Mouse (Mus musculus) midbrain, embryonic 12.5 days (tissue): ENCODE data around the gene Msh5. TPM values are rescaled to one million over a fixed set of nuclear protein-coding genes. Genes with fewer than 3 reads are reported as not detected.

Experiments used
- ATAC-seq: fragments of 200-750 bp; cut with Nextera tagmentation; 2 replicates; pipeline ENCODE4 v1.8.0; 2017; ENCODE audit warnings: low read depth, moderate TSS enrichment, moderate library complexity; ENCODE audit not compliant: low FRiP score
- H3K27ac ChIP-seq: fragments of 300-500 bp; sonication (generic); replicated peaks from 2 replicates; pipeline ENCODE4 v1.5.1; 2016; ENCODE audit warnings: mild to moderate bottlenecking
- H3K27me3 ChIP-seq: fragments of 300-500 bp; sonication (generic); 2 replicates; pipeline ENCODE4 v1.6.1; 2016; ENCODE audit warnings: mild to moderate bottlenecking
- H3K36me3 ChIP-seq: fragments of 300-500 bp; sonication (generic); 2 replicates; pipeline ENCODE4 v1.6.1; 2016
- H3K4me1 ChIP-seq: fragments of 300-500 bp; sonication (generic); 2 replicates; pipeline ENCODE4 v1.6.1; 2016
- H3K4me2 ChIP-seq: fragments of 300-500 bp; sonication (generic); replicated peaks from 2 replicates; pipeline ENCODE4 v1.6.1; 2016; ENCODE audit warnings: mild to moderate bottlenecking, moderate library complexity
- H3K4me3 ChIP-seq: fragments of 300-500 bp; sonication (generic); 2 replicates; pipeline ENCODE4 v1.5.1; 2016; ENCODE audit warnings: mild to moderate bottlenecking
- H3K9ac ChIP-seq: fragments of 300-500 bp; sonication (generic); replicated peaks from 2 replicates; pipeline ENCODE4 v1.6.1; 2016; ENCODE audit warnings: mild to moderate bottlenecking, moderate library complexity
- H3K9me3 ChIP-seq: fragments of 300-500 bp; sonication (generic); 2 replicates; pipeline ENCODE4 v1.6.1; 2016; ENCODE audit warnings: mild to moderate bottlenecking
- WGBS: fragments of 180-500 bp; shearing (Covaris S2); methylation state at CpG from one replicate; pipeline ENCODE4 v1.1.7; 2016; 5-methylcytosine and 5-hydroxymethylcytosine counted together
- polyA plus RNA-seq: library from polyadenylated mRNA; unstranded; fragments of >200 nt; fragmentation: Nextera tagmentation; extraction: Ambion mirVana; gene quantifications from 2 replicates; pipeline ENCODE4 v1.2.1, GENCODE M21; 2016

The Msh5 gene
- polyA plus RNA-seq, 1 experiment from 2014 or later: 7.6 TPM

DNA sequence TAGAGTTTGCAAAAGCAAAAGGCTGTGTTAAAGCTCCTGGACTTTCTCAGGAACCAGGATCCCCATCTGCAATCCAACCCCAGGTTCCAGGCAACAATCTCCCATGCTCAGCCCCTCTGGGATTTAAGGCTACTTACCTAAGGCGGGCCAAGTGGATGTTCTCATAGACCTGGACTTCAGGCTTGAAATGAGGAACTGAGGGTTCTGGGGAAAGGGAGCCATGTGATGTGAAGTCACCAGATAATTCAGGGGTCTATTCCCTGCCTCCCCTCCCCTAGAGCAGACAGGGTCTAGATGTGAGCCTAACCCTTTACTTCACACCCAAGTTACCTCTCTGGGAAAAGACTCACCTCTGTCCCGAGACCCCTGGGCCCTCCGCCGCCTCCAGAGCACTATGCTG is 34.2 kb upstream of the Msh5 start:
- H3K36me3 ChIP-seq: no peaks in the 10 kb centered on the region
- peaks cover 11% of the 10 kb centered on the region for H3K27me3 ChIP-seq
- no peak overlapping the region for H3K9ac ChIP-seq
- ATAC-seq: no peak
- peaks cover 18% of the 10 kb centered on the region for H3K4me1 ChIP-seq
- no peak overlapping the region for H3K4me3 ChIP-seq
- H3K9me3 ChIP-seq: no peaks in the 10 kb centered on the region
- WGBS: 90% methylated on average over 4 of the region's 4 CpGs
- H3K4me2 ChIP-seq: no peak overlapping the region
- H3K27ac ChIP-seq: no peak overlapping the region

DNA sequence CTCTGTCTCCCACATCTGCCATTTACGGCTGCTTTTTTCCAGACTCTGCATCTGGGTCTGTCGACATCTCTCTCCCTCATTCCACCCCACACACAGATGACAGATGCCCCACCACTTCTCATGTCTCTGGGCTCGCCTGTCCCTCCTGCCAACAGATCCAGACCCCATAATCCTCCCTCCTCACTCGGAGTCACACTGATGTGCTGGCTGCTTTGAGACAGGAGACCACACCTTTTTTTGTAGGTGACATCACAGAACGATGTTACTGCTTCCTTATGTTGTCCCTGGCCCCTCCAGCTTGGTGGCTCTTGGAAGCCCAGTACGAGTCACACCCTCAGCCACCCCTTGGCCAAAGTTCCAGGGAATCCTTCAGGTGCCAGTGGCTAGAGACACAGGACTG is 33.7 kb upstream of the Msh5 start:
- peaks cover 11% of the 10 kb centered on the region for H3K27me3 ChIP-seq
- H3K4me2 ChIP-seq: no peak overlapping the region
- H3K36me3 ChIP-seq: no peaks in the 10 kb centered on the region
- H3K9me3 ChIP-seq: no peaks in the 10 kb centered on the region
- H3K9ac ChIP-seq: no peak overlapping the region
- H3K4me3 ChIP-seq: no peak overlapping the region
- H3K27ac ChIP-seq: no peak overlapping the region
- ATAC-seq: no peak
- WGBS: 64% methylated on average over 6 of the region's 6 CpGs
- peaks cover 18% of the 10 kb centered on the region for H3K4me1 ChIP-seq

DNA sequence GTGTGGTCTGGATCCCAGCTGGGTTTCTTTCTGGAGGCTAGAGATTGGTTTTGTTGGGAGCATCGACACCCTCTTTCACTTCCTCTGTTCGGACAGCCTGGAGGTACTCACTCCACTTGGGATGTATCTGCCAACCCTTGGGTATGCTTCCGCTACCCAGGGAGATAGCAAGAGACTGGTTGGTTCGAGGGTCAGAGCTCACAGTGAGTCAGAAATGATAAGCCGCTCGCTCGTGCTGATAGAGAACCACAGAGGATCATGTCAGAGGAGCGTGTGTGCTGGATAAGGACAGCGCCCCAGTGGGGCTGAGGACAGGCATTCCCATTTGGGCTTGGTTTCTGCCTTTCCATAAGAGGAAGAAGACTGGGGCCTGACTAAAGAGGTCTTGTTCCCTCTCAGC is 33.2 kb upstream of the Msh5 start:
- Histone ChIP-seq H3K9me3 (no peaks in the 10 kb centered on the region), H3K27ac (no peak overlapping the region), H3K27me3 (peaks cover 11% of the 10 kb centered on the region), H3K4me1 (peaks cover 18% of the 10 kb centered on the region), H3K4me3 (no peak overlapping the region), H3K36me3 (no peaks in the 10 kb centered on the region), H3K4me2 (no peak overlapping the region), H3K9ac (no peak overlapping the region)
- WGBS: 74% methylated on average over 9 of the region's 9 CpGs
- no peak for ATAC-seq

DNA sequence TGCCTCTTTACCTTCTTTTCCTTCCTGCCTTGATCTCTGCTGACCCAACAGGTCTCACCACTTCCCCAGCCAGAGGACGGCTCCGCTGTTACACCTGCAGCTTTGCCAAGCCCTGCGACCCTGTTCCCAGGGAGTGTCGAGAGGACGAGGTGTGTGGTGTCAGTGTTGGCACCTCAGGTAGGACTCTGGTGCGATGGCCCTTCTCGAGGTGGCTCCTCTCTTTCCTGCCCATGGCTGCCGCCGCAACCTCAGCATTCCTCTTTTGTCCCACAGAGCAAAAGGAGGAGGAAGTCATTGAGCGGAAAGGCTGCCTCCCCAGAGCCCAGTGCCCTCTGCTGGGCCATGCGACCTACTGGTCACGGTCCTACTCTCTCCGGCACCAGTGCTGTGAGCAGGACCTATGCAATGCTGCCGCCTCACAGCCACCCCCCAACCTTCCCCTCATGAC is 31.3 kb upstream of the Msh5 start, which contains the start of gene Ly6g6d:
Gene Ly6g6d (minus strand): TSS at position 280 of the 448 bp plus-strand sequence.
- Histone ChIP-seq H3K4me2 (peak within 1 kb of the TSS; percentile 42), H3K27ac (no peak within 1 kb of the TSS; the same call in 1 of the 2 replicates), H3K9me3 (no peaks in the 10 kb centered on the region), H3K36me3 (no peaks in the 10 kb centered on the region), H3K9ac (0 out of 2 replicates have a peak within 1 kb of the TSS, but pooled peaks have one; percentile 25), H3K27me3 (peaks cover 11% of the 10 kb centered on the region), H3K4me3 (peak within 1 kb of the TSS; percentile 17), H3K4me1 (peaks cover 18% of the 10 kb centered on the region)
- 9% methylated on average over 14 of the region's 14 CpGs for WGBS
- ATAC-seq: peak; percentile 44; the same call in 1 of the 2 replicates

DNA sequence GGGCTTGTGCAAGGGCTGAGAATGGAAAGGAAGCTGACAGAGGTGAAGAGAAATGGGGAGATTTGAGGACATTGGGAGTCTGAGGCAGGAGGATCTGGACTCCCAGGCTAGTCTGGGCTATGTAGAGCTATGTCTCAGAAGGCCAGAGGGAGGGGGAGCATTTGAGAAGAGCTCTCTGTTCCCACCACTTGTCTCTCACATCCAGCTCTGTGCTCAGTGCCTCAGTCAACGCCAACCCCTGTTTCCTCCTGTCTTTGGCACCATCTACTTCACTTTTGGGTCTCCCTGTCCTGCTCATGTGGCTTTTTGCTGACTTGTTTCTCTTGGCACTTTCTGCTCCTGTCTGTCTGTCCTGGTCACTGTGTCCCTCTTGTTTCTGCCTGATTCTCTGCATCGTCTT is 30.7 kb upstream of the Msh5 start:
- ATAC-seq: no peak
- peaks cover 11% of the 10 kb centered on the region for H3K27me3 ChIP-seq
- peak overlapping the region; percentile 42 for H3K4me2 ChIP-seq
- H3K4me1 ChIP-seq: peaks cover 18% of the 10 kb centered on the region
- H3K27ac ChIP-seq: no peak overlapping the region
- 49% methylated on average over 2 of the region's 2 CpGs for WGBS
- H3K4me3 ChIP-seq: 0 out of 2 replicates have a peak overlapping the region, but pooled peaks have one; percentile 17
- H3K9me3 ChIP-seq: no peaks in the 10 kb centered on the region
- H3K36me3 ChIP-seq: no peaks in the 10 kb centered on the region
- H3K9ac ChIP-seq: 0 out of 2 replicates have a peak overlapping the region, but pooled peaks have one; percentile 25

DNA sequence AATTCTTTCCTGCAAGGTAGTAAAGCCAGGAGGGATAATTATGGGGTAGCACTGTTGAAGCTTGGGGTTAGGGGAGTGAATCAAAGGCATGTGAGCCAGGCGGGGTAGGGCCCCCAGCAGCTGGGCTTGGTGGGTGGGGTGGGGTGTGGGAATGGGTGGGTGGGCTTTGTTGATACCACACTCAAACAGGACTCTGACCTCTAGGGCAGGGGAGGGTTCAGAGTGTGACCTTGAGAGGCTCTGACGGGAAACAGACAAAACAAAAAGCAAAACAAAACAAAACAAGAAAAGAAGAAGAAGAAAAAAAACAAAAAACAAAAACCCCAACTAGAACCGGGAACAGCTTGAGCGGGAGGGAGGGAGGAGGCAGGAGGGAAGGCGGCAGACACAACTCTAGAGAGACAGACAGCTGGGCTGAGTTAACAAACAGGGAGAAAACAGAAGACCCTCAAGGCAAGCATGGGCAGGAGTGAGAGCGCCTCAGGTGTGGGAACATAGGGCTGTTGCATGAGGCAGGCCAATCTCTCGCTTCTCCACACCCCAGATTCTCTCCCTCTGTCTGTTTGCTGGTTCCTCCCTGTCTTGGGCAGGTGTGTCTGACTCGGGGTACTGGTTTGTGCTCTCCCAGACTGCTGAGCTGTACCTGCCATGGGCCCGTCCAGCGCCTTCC is 30.1 kb upstream of the Msh5 start, which contains the start of gene Ly6g6e:
Gene Ly6g6e (plus strand): TSS at position 396 of the 670 bp plus-strand sequence.
- 26% methylated on average over 10 of the region's 10 CpGs for WGBS
- H3K4me1 ChIP-seq: peaks cover 18% of the 10 kb centered on the region
- H3K27me3 ChIP-seq: peaks cover 11% of the 10 kb centered on the region
- H3K4me3 ChIP-seq: peak within 1 kb of the TSS; percentile 17
- H3K27ac ChIP-seq: no peak within 1 kb of the TSS; the same call in 1 of the 2 replicates
- no peaks in the 10 kb centered on the region for H3K36me3 ChIP-seq
- no peak for ATAC-seq
- peak within 1 kb of the TSS; percentile 42 for H3K4me2 ChIP-seq
- no peaks in the 10 kb centered on the region for H3K9me3 ChIP-seq
- H3K9ac ChIP-seq: 0 out of 2 replicates have a peak within 1 kb of the TSS, but pooled peaks have one; percentile 25

DNA sequence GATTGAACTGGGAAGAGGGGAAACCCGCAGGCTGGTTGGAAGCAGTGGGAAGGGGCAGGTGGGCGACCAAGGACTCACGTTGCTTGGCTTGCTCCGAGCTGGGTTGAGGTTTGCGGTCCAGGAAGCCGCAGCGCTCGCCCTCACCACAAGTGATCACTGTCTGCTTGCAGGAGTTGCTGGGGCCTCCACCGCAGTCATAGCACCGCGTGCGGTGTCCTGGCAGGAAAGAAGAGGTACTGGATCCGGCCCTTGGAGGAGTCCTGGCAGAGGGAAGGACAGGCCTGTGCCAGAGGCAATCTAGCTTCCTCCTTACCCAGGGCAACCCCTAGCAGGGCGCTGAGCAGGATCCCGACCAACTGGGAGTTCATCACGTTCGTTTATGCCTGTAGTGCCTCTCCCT is 27.6 kb upstream of the Msh5 start:
- ATAC-seq: no peak
- H3K4me1 ChIP-seq: peaks cover 18% of the 10 kb centered on the region
- H3K4me3 ChIP-seq: no peak overlapping the region
- no peaks in the 10 kb centered on the region for H3K36me3 ChIP-seq
- H3K27ac ChIP-seq: no peak overlapping the region
- peaks cover 7% of the 10 kb centered on the region; the same call in 1 of the 2 replicates for H3K27me3 ChIP-seq
- WGBS: 55% methylated on average over 17 of the region's 17 CpGs
- H3K4me2 ChIP-seq: no peak overlapping the region
- no peaks in the 10 kb centered on the region for H3K9me3 ChIP-seq
- no peak overlapping the region for H3K9ac ChIP-seq

DNA sequence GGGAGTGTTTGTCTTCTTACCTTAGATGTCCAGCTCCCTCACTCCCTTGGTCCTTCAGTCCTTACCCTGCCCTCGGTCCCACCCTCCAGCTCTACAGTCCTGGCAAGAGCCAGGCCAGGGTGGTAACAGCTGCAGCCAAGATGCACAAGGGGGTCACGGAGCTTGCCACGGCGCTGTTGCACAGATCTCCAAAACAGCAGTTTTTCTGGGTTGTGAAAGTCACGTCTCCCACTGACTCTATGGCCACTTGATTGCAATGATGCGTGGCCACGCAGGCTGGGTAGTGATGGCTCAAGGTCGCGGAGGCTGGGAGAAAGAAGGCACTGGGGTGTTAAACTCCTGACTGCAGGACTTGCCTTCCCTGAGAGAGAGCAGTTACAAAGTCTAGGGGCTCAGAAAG is 24.9 kb upstream of the Msh5 start:
- H3K36me3 ChIP-seq: no peaks in the 10 kb centered on the region
- H3K27ac ChIP-seq: no peak overlapping the region
- H3K9me3 ChIP-seq: no peaks in the 10 kb centered on the region
- no peak for ATAC-seq
- peaks cover 2% of the 10 kb centered on the region for H3K4me1 ChIP-seq
- WGBS: 84% methylated on average over 9 of the region's 9 CpGs
- H3K27me3 ChIP-seq: peaks cover 12% of the 10 kb centered on the region
- no peak overlapping the region for H3K9ac ChIP-seq
- no peak overlapping the region for H3K4me3 ChIP-seq
- H3K4me2 ChIP-seq: no peak overlapping the region

DNA sequence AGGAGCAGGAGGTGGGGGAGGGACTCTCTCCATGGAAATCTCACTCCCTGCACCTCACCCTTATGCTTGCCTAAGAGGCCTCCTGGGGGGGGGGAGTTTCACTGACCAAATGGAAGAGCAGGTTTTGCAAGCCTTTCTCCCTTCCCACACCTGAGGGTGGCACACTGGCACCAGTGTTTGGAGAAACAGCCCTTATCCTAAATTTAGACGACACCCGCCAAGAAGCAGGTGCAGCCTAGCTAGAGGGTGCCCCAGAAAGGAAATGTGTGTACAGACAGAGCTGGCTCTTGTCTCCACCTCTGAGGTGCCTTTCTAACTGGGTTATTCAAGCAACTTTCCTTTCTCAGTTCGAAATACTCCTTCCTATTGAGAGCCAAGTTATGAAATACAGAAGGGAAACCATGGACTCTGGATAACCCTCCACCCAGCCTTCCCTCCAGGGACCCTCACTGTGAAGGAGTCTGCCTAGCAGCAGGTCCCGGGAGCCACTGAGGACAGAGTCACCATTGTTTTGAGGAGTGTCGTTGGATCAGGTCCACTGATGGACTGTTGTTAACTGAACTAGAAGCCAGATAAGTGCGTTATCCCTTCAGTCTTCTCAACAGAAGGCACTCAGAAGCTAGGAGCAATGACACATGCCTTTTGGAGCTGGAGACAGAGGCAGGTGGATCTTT is 24.1 kb upstream of the Msh5 start:
- Histone ChIP-seq H3K36me3 (no peaks in the 10 kb centered on the region), H3K4me2 (no peak overlapping the region), H3K9ac (no peak overlapping the region), H3K4me1 (peaks cover 4% of the 10 kb centered on the region), H3K27me3 (peaks cover 19% of the 10 kb centered on the region), H3K27ac (no peak overlapping the region), H3K4me3 (no peak overlapping the region), H3K9me3 (no peaks in the 10 kb centered on the region)
- WGBS: 67% methylated on average over 6 of the region's 6 CpGs
- no peak for ATAC-seq

DNA sequence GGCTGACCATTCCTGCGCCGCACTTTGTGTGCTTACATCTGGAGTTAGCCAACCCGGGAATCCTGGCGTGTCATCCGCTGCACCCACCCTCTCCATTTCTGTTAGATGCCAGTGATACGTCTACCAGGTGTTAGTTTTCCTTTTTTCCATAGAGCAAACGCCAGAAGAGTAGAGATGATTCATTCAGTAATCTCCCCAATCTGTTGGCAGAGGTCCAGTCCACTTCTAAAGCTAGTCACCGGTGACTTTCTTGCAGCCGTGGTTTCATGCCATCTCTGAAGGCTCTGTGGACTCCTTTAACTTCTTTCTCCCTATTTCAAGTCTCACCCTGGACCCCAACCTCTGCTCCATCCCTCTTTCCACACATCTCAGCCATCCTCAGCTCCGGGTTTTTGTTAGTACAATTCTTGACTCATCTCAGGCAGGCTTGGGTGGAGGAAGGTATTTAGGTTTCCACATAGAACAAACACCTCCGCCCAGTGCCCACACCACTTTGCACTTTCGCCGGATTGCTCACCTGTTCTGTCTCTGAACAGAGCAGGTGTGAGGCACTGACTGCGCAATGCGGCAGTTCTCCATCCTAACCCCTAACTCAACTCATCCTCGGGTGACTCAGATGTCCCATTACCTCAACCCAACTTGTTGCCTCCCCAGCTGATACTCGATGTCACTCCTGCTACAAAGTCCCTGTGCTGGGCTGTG is 21.8 kb upstream of the Msh5 start:
- H3K27me3 ChIP-seq: peaks cover 43% of the 10 kb centered on the region
- WGBS: 85% methylated on average over 17 of the region's 17 CpGs
- ATAC-seq: no peak

DNA sequence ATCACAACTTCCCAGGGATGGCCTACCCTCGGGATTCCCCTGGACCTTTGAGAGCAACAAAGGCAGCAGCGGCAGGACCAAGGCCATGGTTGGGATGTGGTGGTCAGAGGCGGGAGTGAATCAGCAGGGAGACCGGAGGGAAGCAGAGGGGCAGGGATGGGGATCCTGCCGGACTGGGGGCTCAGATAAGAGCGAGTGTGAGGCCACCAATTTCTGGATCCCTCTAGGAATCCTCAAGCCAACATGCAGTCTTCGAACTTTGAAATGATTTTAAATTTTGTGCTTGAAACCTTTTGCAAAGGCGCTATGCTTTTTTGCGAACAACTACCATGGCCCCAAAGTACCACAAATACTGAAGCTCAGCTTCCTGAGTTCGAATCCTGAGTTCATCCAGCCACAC is 19.5 kb upstream of the Msh5 start, which contains the start of gene Mpig6b:
Gene Mpig6b (minus strand): TSS at position 101 of the 400 bp plus-strand sequence.
- Histone ChIP-seq H3K4me1 (peaks cover 27% of the 10 kb centered on the region), H3K27me3 (peaks cover 48% of the 10 kb centered on the region), H3K4me3 (peak within 1 kb of the TSS; percentile 31), H3K4me2 (peak within 1 kb of the TSS; percentile 55), H3K9ac (peak within 1 kb of the TSS; percentile 44; the same call in 1 of the 2 replicates), H3K27ac (no peak within 1 kb of the TSS), H3K9me3 (no peaks in the 10 kb centered on the region), H3K36me3 (peaks cover 22% of the 10 kb centered on the region)
- no peak for ATAC-seq
- WGBS: 45% methylated on average over 10 of the region's 10 CpGs

More for the DNA sequence above, 21.8 kb upstream of the Msh5 start:
- 0 out of 2 replicates have a peak, but pooled peaks cover 2% of the 10 kb centered on the region for H3K36me3 ChIP-seq
- no peak overlapping the region for H3K4me3 ChIP-seq
- no peak overlapping the region for H3K27ac ChIP-seq
- no peak overlapping the region for H3K4me2 ChIP-seq
- no peaks in the 10 kb centered on the region for H3K9me3 ChIP-seq
- peaks cover 21% of the 10 kb centered on the region for H3K4me1 ChIP-seq
- H3K9ac ChIP-seq: no peak overlapping the region
